Mouse (Mus musculus): ENCODE results near the gene Trappc2l.

DNA sequence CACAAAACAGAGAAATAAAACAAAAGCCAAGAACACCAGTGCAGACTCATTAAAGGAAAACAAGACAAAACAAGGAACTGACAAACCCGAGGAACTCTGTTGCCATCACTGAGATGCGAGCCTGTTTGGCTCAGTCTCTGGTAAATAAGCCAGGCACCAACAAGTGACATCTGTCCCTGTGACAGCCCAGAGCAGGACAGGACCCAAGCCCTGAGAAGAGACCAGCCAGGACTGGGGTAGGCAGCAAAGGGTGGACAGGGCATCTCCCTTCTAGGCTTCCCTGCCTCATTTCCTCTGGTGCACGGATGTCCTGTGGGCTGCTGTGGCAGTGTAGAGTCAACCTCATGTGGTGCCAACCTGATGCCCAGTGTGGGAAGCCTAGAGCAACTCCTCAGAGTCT lies 51.7 kb downstream of the Trappc2l start:
- TF ChIP-seq CTCF (IDR thresholded peaks at IDR 0.05; ENCODE audit: low read depth, low read length) (no peak), POLR2AphosphoS5 (IDR thresholded peaks at IDR 0.05; ENCODE audit: insufficient replicate concordance, low read depth, low read length) (0 out of 2 replicates have a peak, but pooled peaks have one; percentile 38), GATA1 (IDR thresholded peaks at IDR 0.05; ENCODE audit: borderline replicate concordance, low read length) (no peak), TAL1 (conservative IDR thresholded peaks at IDR 0.05; ENCODE audit: low read depth, low read length) (no peak)

Measured in G1E (cell line).